Mouse (Mus musculus) cerebellum, adult 8-10 months (tissue): ENCODE results near the gene Ccdc162.

Experiments
- DNase-seq: peaks from one replicate; pipeline ENCODE4 v3.0.0; 2022

Ccdc162 gene

GRCm38 (mm10) chr10:41716029-41716897 is at the start of gene Ccdc162:
Ccdc162 (minus strand) TSS chr10:41716634.
- DNase-seq = no peak

- DNase-seq = no peak
Measured at GRCm38 (mm10) chr10:41765586-41765985, 49.2 kb upstream of the Ccdc162 start.

GRCm38 (mm10) chr10:41763741-41764385 is 47.4 kb upstream of the Ccdc162 start:
- DNase-seq = no peak

- DNase-seq = no peak
Measured at GRCm38 (mm10) chr10:41760866-41761265, 44.4 kb upstream of the Ccdc162 start.

- DNase-seq = no peak
Measured at GRCm38 (mm10) chr10:41758041-41758440, 41.6 kb upstream of the Ccdc162 start.

GRCm38 (mm10) chr10:41757226-41757625 is 40.8 kb upstream of the Ccdc162 start:
- no peak for DNase-seq

GRCm38 (mm10) chr10:41751867-41752480 is 35.5 kb upstream of the Ccdc162 start:
- no peak for DNase-seq

GRCm38 (mm10) chr10:41749306-41749705 is 32.9 kb upstream of the Ccdc162 start:
- no peak for DNase-seq

- DNase-seq = no peak
Measured at GRCm38 (mm10) chr10:41746554-41746953, 30.1 kb upstream of the Ccdc162 start.

GRCm38 (mm10) chr10:41744006-41744405 is 27.6 kb upstream of the Ccdc162 start:
- no peak for DNase-seq

GRCm38 (mm10) chr10:41740221-41740620 is 23.8 kb upstream of the Ccdc162 start:
- DNase-seq = no peak

GRCm38 (mm10) chr10:41737245-41737644 is 20.8 kb upstream of the Ccdc162 start:
- DNase-seq = no peak

GRCm38 (mm10) chr10:41735398-41735797 is 19.0 kb upstream of the Ccdc162 start:
- no peak for DNase-seq

- no peak for DNase-seq
Measured at GRCm38 (mm10) chr10:41733214-41733613, 16.8 kb upstream of the Ccdc162 start.

- DNase-seq = no peak
Measured at GRCm38 (mm10) chr10:41731932-41732331, 15.5 kb upstream of the Ccdc162 start.

- no peak for DNase-seq
Measured at GRCm38 (mm10) chr10:41730746-41731145, 14.3 kb upstream of the Ccdc162 start.

- DNase-seq = no peak
Measured at GRCm38 (mm10) chr10:41726215-41726614, 9.8 kb upstream of the Ccdc162 start.

- DNase-seq = no peak
Measured at GRCm38 (mm10) chr10:41719587-41719986, 3.2 kb upstream of the Ccdc162 start.

- no peak for DNase-seq
Measured at GRCm38 (mm10) chr10:41715557-41715956, 877 bp downstream of the Ccdc162 start.

GRCm38 (mm10) chr10:41711467-41711866 is 5.0 kb downstream of the Ccdc162 start:
- DNase-seq = no peak

GRCm38 (mm10) chr10:41710773-41711172 is 5.7 kb downstream of the Ccdc162 start:
- DNase-seq = no peak

- no peak for DNase-seq
Measured at GRCm38 (mm10) chr10:41709341-41709740, 7.1 kb downstream of the Ccdc162 start.

GRCm38 (mm10) chr10:41699669-41700068 is 16.8 kb downstream of the Ccdc162 start:
- no peak for DNase-seq

- DNase-seq = no peak
Measured at GRCm38 (mm10) chr10:41697040-41697439, 19.4 kb downstream of the Ccdc162 start.
